Mouse (Mus musculus): Measurements from ENCODE around the gene Vmn1r27.

Vmn1r27 gene

DNA sequence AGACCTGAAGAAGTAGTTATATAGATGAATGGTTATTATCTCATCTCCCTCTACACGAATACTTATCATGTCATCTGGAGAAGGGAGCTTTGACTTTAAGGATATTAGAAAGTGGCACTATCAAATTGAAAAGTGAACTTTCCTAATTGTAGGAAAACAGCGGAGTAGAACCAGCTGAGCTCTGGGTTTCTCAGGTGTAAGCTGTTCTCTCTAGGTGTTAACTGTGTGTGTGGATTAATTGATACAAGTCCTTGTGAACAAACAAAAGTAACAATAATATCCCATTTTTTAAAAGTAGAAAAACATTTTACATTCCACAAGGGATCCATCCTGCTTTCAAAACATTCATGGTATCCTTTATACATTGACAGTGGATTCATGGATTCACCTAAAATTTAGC lies at the start of gene Vmn1r27:
Vmn1r27 (minus strand) TSS at position 101 of the 400 bp plus-strand sequence.
- DNase-seq (ENCODE audit: low spot score in 2 of 2), result no peak

DNA sequence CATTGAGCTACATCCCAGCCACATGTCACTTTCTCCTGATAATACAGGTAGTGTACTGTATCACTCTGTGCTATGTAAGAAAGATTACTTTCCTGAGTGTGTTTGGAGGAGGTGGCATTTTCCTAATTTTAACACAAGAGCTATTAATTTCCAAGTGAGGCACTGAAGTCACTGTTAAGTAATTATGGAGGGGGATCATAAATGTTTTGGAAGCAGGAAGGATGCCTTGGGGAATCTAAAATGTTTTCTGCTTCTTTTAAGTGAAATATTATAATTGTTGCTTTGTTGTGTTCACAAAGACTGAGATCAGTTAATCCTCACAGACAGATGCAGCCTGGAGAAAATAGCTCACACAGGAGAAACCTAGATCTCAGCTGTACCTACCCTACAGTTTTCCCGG lies 43.1 kb upstream of the Vmn1r27 start, which contains the start of gene Vmn1r28:
Vmn1r28 (plus strand) TSS at position 301 of the 400 bp plus-strand sequence.
- no peak for DNase-seq (ENCODE audit: low spot score in 2 of 2)

DNA sequence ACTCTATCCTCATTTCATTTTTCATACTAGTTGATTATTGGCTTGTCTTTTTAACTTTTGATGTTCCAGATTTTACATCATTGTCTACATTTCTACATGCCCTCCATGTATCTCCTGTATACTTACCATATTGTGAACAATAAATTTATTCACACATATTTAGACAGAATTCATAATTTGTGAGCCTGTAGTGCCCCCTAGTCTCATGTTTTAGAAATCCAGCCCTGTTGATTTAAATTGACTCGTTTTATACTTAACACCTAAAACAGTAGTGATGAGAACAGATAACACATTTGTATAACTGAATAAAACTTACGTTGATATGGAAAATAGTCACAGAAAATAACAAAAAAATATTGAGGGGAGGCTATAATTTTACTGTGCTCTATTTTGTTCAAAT lies 2.5 kb downstream of the Vmn1r27 start:
- DNase-seq (ENCODE audit: low spot score in 2 of 2), result no peak
